Mouse (Mus musculus): ENCODE data around the gene Trmt61a. TPM values are rescaled to one million over a fixed set of nuclear protein-coding genes. Genes with fewer than 3 reads are reported as not detected.

The Trmt61a gene
- polyA plus RNA-seq, 1 experiment from 2014 or later = 5.5 TPM

- no peaks in the 10 kb centered on the region for H3K9me3 ChIP-seq (ENCODE audit: control insufficient read depth, low read length)
- H3K4me3 ChIP-seq (ENCODE audit: control insufficient read depth in 1 of 2, insufficient read depth in 1 of 2, low read depth in 1 of 2, low read length in 2 of 2) = no peak overlapping the region
- 65% methylated on average over 9 of the region's 9 CpGs for WGBS
- ATAC-seq (ENCODE audit: insufficient number of reproducible peaks, insufficient read depth, low FRiP score, low read depth) = no peak
- no peak overlapping the region for H3K27ac ChIP-seq (replicated peaks in 1 of 2; ENCODE audit: control insufficient read depth in 1 of 2, insufficient read depth in 1 of 2, low read depth in 2 of 2, low read length in 2 of 2)
- no peak overlapping the region for H3K9ac ChIP-seq (ENCODE audit: low read length)
- no peak overlapping the region for H3K4me2 ChIP-seq (ENCODE audit: low read length)
- H3K36me3 ChIP-seq (ENCODE audit: control insufficient read depth, insufficient read depth, low read length) = peaks cover 29% of the 10 kb centered on the region
- no peaks in the 10 kb centered on the region; a peak in 1 of 4 replicates for H3K4me1 ChIP-seq (ENCODE audit: control insufficient read depth in 2 of 2, insufficient read depth in 2 of 2, low read length in 2 of 2)
- no peaks in the 10 kb centered on the region for H3K27me3 ChIP-seq (ENCODE audit: control insufficient read depth, insufficient read depth, low read length)
Measured at GRCm38 (mm10) chr12:111722654-111723053, 44.7 kb downstream of the Trmt61a start.

- Histone ChIP-seq H3K36me3 (ENCODE audit: control insufficient read depth, insufficient read depth, low read length) (peaks cover 30% of the 10 kb centered on the region), H3K4me3 (ENCODE audit: control insufficient read depth in 1 of 2, insufficient read depth in 1 of 2, low read depth in 1 of 2, low read length in 2 of 2) (no peak overlapping the region), H3K9me3 (ENCODE audit: control insufficient read depth, low read length) (no peaks in the 10 kb centered on the region), H3K27ac (replicated peaks in 1 of 2; ENCODE audit: control insufficient read depth in 1 of 2, insufficient read depth in 1 of 2, low read depth in 2 of 2, low read length in 2 of 2) (peak overlapping the region; percentile 68), H3K4me1 (ENCODE audit: control insufficient read depth in 2 of 2, insufficient read depth in 2 of 2, low read length in 2 of 2) (no peaks in the 10 kb centered on the region; a peak in 1 of 4 replicates), H3K27me3 (ENCODE audit: control insufficient read depth, insufficient read depth, low read length) (no peaks in the 10 kb centered on the region), H3K9ac (ENCODE audit: low read length) (no peak overlapping the region), H3K4me2 (ENCODE audit: low read length) (no peak overlapping the region)
- peak; percentile 31; the same call in 1 of the 2 replicates for ATAC-seq (ENCODE audit: insufficient number of reproducible peaks, insufficient read depth, low FRiP score, low read depth)
- WGBS = 71% methylated on average over 6 of the region's 6 CpGs
Measured at GRCm38 (mm10) chr12:111724638-111725337, 46.9 kb downstream of the Trmt61a start.

- 65% methylated on average over 12 of the region's 12 CpGs for WGBS
- no peaks in the 10 kb centered on the region for H3K9me3 ChIP-seq (ENCODE audit: control insufficient read depth, low read length)
- H3K4me3 ChIP-seq (ENCODE audit: control insufficient read depth in 1 of 2, insufficient read depth in 1 of 2, low read depth in 1 of 2, low read length in 2 of 2) = no peak overlapping the region
- no peak overlapping the region for H3K4me2 ChIP-seq (ENCODE audit: low read length)
- H3K27me3 ChIP-seq (ENCODE audit: control insufficient read depth, insufficient read depth, low read length) = no peaks in the 10 kb centered on the region
- no peaks in the 10 kb centered on the region; a peak in 1 of 4 replicates for H3K4me1 ChIP-seq (ENCODE audit: control insufficient read depth in 2 of 2, insufficient read depth in 2 of 2, low read length in 2 of 2)
- peaks cover 33% of the 10 kb centered on the region for H3K36me3 ChIP-seq (ENCODE audit: control insufficient read depth, insufficient read depth, low read length)
- ATAC-seq (ENCODE audit: insufficient number of reproducible peaks, insufficient read depth, low FRiP score, low read depth) = no peak
- H3K27ac ChIP-seq (replicated peaks in 1 of 2; ENCODE audit: control insufficient read depth in 1 of 2, insufficient read depth in 1 of 2, low read depth in 2 of 2, low read length in 2 of 2) = peak overlapping the region; percentile 68
- H3K9ac ChIP-seq (ENCODE audit: low read length) = no peak overlapping the region
Measured at GRCm38 (mm10) chr12:111725338-111726121, 47.6 kb downstream of the Trmt61a start.

GRCm38 (mm10) chr12:111726122-111726463 is 48.2 kb downstream of the Trmt61a start:
- H3K9me3 ChIP-seq (ENCODE audit: control insufficient read depth, low read length) = no peaks in the 10 kb centered on the region
- ATAC-seq (ENCODE audit: insufficient number of reproducible peaks, insufficient read depth, low FRiP score, low read depth) = peak; percentile 38; the same call in 1 of the 2 replicates
- WGBS = 64% methylated on average over 4 of the region's 4 CpGs
- H3K4me1 ChIP-seq (ENCODE audit: control insufficient read depth in 2 of 2, insufficient read depth in 2 of 2, low read length in 2 of 2) = no peaks in the 10 kb centered on the region; a peak in 1 of 4 replicates
- no peak overlapping the region for H3K4me2 ChIP-seq (ENCODE audit: low read length)
- H3K36me3 ChIP-seq (ENCODE audit: control insufficient read depth, insufficient read depth, low read length) = peaks cover 33% of the 10 kb centered on the region
- no peak overlapping the region for H3K4me3 ChIP-seq (ENCODE audit: control insufficient read depth in 1 of 2, insufficient read depth in 1 of 2, low read depth in 1 of 2, low read length in 2 of 2)
- H3K27ac ChIP-seq (replicated peaks in 1 of 2; ENCODE audit: control insufficient read depth in 1 of 2, insufficient read depth in 1 of 2, low read depth in 2 of 2, low read length in 2 of 2) = peak overlapping the region in 1 of 2 experiments; percentile 68; a peak in 2 of 4 replicates
- H3K9ac ChIP-seq (ENCODE audit: low read length) = no peak overlapping the region
- no peaks in the 10 kb centered on the region for H3K27me3 ChIP-seq (ENCODE audit: control insufficient read depth, insufficient read depth, low read length)

- H3K27ac ChIP-seq (replicated peaks in 1 of 2; ENCODE audit: control insufficient read depth in 1 of 2, insufficient read depth in 1 of 2, low read depth in 2 of 2, low read length in 2 of 2) = no peak overlapping the region
- no peaks in the 10 kb centered on the region for H3K27me3 ChIP-seq (ENCODE audit: control insufficient read depth, insufficient read depth, low read length)
- H3K9ac ChIP-seq (ENCODE audit: low read length) = no peak overlapping the region
- H3K36me3 ChIP-seq (ENCODE audit: control insufficient read depth, insufficient read depth, low read length) = peaks cover 41% of the 10 kb centered on the region
- H3K4me3 ChIP-seq (ENCODE audit: control insufficient read depth in 1 of 2, insufficient read depth in 1 of 2, low read depth in 1 of 2, low read length in 2 of 2) = no peak overlapping the region
- 67% methylated on average over 1 of the region's 1 CpGs for WGBS
- no peak overlapping the region for H3K4me2 ChIP-seq (ENCODE audit: low read length)
- no peaks in the 10 kb centered on the region for H3K9me3 ChIP-seq (ENCODE audit: control insufficient read depth, low read length)
- H3K4me1 ChIP-seq (ENCODE audit: control insufficient read depth in 2 of 2, insufficient read depth in 2 of 2, low read length in 2 of 2) = peaks cover 0 to 6% of the 10 kb centered on the region in 2 experiments; a peak in 1 of 4 replicates
- no peak for ATAC-seq (ENCODE audit: insufficient number of reproducible peaks, insufficient read depth, low FRiP score, low read depth)
Measured at GRCm38 (mm10) chr12:111727956-111728355, 50.1 kb downstream of the Trmt61a start.

- H3K27ac ChIP-seq (replicated peaks in 1 of 2; ENCODE audit: control insufficient read depth in 1 of 2, insufficient read depth in 1 of 2, low read depth in 2 of 2, low read length in 2 of 2) = no peak overlapping the region
- no peaks in the 10 kb centered on the region for H3K27me3 ChIP-seq (ENCODE audit: control insufficient read depth, insufficient read depth, low read length)
- H3K9ac ChIP-seq (ENCODE audit: low read length) = 0 out of 2 replicates have a peak overlapping the region, but pooled peaks have one; percentile 50
- peaks cover 21% of the 10 kb centered on the region; the same call in 1 of the 2 replicates for H3K36me3 ChIP-seq (ENCODE audit: control insufficient read depth, insufficient read depth, low read length)
- 0 out of 4 replicates have a peak, but pooled peaks cover 0 to 6% of the 10 kb centered on the region in 2 experiments for H3K4me1 ChIP-seq (ENCODE audit: control insufficient read depth in 2 of 2, insufficient read depth in 2 of 2, low read length in 2 of 2)
- peak overlapping the region; percentile 43 for H3K4me2 ChIP-seq (ENCODE audit: low read length)
- ATAC-seq (ENCODE audit: insufficient number of reproducible peaks, insufficient read depth, low FRiP score, low read depth) = peak; percentile 80
- no peaks in the 10 kb centered on the region for H3K9me3 ChIP-seq (ENCODE audit: control insufficient read depth, low read length)
- WGBS = 30% methylated on average over 30 of the region's 30 CpGs
- H3K4me3 ChIP-seq (ENCODE audit: control insufficient read depth in 1 of 2, insufficient read depth in 1 of 2, low read depth in 1 of 2, low read length in 2 of 2) = no peak overlapping the region
Measured at GRCm38 (mm10) chr12:111731822-111732807, 54.2 kb downstream of the Trmt61a start.

GRCm38 (mm10) chr12:111732921-111733320 is 55.0 kb downstream of the Trmt61a start:
- H3K27ac ChIP-seq (replicated peaks in 1 of 2; ENCODE audit: control insufficient read depth in 1 of 2, insufficient read depth in 1 of 2, low read depth in 2 of 2, low read length in 2 of 2) = no peak overlapping the region
- ATAC-seq (ENCODE audit: insufficient number of reproducible peaks, insufficient read depth, low FRiP score, low read depth) = no peak
- no peak overlapping the region for H3K4me3 ChIP-seq (ENCODE audit: control insufficient read depth in 1 of 2, insufficient read depth in 1 of 2, low read depth in 1 of 2, low read length in 2 of 2)
- H3K9ac ChIP-seq (ENCODE audit: low read length) = peak overlapping the region; percentile 50; the same call in 1 of the 2 replicates
- 69% methylated on average over 5 of the region's 5 CpGs for WGBS
- H3K27me3 ChIP-seq (ENCODE audit: control insufficient read depth, insufficient read depth, low read length) = no peaks in the 10 kb centered on the region
- H3K36me3 ChIP-seq (ENCODE audit: control insufficient read depth, insufficient read depth, low read length) = peaks cover 21% of the 10 kb centered on the region; the same call in 1 of the 2 replicates
- 0 out of 4 replicates have a peak, but pooled peaks cover 0 to 6% of the 10 kb centered on the region in 2 experiments for H3K4me1 ChIP-seq (ENCODE audit: control insufficient read depth in 2 of 2, insufficient read depth in 2 of 2, low read length in 2 of 2)
- 0 out of 2 replicates have a peak overlapping the region, but pooled peaks have one; percentile 43 for H3K4me2 ChIP-seq (ENCODE audit: low read length)
- no peaks in the 10 kb centered on the region for H3K9me3 ChIP-seq (ENCODE audit: control insufficient read depth, low read length)
